Mouse (Mus musculus) urinary bladder, postnatal 36 days (tissue): Measurements from ENCODE around the gene Mlf1.

ENCODE experiments used
- DNase-seq, 2 experiments: peaks; one replicate each; pipeline ENCODE4 v3.0.0; 2022; ENCODE audit warnings: low spot score in 2 of 2, mixed read lengths in 1 of 2

Mlf1 gene

GRCm38 (mm10) chr3:67373872-67374271 lies at the start of gene Mlf1:
Gene Mlf1, plus strand, starts transcription at chr3:67374097.
- DNase-seq: peak; percentile 65 to 83

DNA sequence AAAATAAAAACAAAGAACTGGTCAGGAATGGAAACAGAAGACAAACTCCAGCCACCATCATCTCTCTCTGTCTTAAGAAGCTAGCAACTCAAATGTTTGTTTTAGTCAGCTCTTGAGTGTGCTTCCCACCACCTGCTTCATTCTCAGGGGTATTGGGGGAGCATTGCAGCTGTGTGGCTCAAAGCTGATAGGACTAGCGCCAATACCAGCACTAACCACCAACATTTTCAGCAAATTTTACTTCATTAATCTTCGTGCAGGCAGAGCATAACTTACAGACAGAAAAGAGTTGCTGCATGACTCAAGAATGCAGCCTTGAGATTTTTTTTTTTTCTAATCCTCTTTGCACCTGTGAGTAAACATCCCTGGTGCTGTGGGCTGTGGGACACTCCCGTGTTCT lies 34.3 kb upstream of the Mlf1 start:
- DNase-seq: no peak

GRCm38 (mm10) chr3:67340921-67341320 lies 33.0 kb upstream of the Mlf1 start:
- no peak for DNase-seq

GRCm38 (mm10) chr3:67343004-67343662 lies 30.8 kb upstream of the Mlf1 start:
- DNase-seq: no peak

DNA sequence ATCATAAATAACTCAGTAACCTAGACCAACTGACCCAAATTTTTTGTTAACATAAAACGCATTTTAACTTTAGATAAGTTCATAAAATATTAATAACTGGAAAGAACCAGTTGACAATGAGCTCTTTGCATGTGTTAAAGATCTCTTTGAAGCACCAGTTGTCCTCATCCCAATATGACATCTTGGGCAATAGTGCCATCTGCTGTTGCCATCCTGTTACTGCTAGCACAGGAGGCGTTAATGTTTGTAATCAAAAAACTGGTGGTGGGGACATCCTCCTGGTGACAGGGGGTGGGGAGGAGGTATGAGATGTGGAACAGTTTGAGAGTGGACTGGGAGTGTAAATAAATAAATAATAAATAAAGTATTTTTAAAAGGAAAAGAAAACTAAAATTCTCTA lies 29.3 kb upstream of the Mlf1 start:
- peak; percentile 10 to 13 for DNase-seq

DNA sequence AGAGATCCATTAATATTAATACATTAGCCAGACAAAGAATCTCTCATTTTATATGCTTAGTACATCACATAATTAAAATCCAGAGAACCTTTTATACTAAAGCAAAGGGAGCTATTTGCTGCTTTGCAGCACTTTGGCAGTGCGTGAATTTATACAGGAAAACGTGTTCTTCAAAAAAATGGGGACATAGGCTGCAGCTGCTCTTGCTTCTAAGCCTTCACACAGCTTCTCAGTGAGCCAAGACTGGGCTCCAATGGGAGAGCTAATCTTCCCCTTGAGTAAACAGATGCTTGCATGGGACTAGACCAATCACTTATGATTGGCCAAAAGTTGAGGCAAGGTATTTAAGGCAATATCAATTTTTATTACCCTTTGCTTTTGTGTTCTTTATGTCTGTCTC lies 27.2 kb upstream of the Mlf1 start:
- no peak for DNase-seq

GRCm38 (mm10) chr3:67351406-67352127 lies 22.3 kb upstream of the Mlf1 start:
- DNase-seq: no peak

GRCm38 (mm10) chr3:67352128-67352762 lies 21.7 kb upstream of the Mlf1 start:
- DNase-seq: peak; percentile 6 to 10

- no peak for DNase-seq
Observed at GRCm38 (mm10) chr3:67352763-67353149, 21.1 kb upstream of the Mlf1 start.

DNA sequence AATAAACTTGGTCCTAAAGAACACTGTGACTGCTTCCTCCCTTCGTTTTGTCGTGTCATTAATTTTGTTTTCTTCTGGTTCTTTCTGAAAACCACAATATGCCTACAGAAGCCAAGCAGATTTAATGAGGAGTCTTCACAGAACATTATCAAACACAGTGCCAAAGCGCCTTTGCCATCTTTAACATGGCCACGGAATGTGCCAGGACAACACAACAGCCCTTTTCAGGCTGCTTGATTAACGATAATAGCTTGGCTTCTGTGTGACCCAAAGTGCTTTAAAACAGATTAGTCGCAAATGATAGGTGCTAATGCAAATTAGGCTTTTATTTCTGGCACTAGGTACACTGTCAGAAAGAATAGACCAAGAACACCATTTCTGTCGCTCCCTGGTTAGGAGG lies 15.5 kb upstream of the Mlf1 start:
- no peak for DNase-seq

GRCm38 (mm10) chr3:67366087-67366892 lies 7.6 kb upstream of the Mlf1 start:
- DNase-seq: no peak

DNA sequence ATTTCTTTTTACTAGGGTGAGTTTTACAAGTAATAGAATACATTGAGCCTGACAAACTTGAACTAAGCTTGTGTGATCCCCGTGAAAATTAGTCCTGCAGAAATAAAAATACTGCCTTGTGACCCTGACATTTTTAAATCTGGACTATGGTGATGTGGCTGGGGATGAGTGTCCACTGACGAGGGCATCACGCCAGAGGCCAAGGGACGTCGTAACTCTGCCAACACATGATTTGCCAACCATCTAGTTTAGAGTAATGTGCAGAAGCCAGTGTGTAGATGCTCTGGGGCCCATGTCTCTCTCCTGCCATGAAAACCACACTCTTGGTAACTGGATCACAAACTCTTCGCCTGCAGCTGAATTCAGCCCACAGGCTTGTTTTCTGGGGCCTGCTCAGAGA lies 6.4 kb upstream of the Mlf1 start:
- DNase-seq: no peak

GRCm38 (mm10) chr3:67369407-67370079 lies 4.4 kb upstream of the Mlf1 start:
- no peak for DNase-seq

GRCm38 (mm10) chr3:67372194-67372593 lies 1.7 kb upstream of the Mlf1 start:
- DNase-seq: no peak

DNA sequence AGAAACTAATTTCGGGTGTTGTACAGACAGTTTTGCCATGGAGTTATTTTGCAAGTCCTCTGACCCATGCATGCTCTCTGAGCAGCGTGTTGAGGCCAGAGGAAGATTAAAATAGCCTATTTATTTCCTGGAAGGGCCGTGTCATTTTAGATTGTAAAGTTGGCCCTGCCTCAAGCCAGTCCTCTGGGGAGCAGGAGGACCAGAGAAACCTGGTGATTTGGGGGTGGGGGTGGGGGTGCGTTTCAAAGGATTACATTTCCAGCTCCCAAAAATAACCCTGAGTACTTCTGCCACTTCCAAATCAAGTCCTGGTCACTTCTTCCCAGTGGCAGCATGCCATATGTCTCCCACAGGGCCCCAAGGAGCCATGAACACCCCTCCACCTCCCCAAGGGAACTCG lies 1.1 kb upstream of the Mlf1 start:
- no peak for DNase-seq

- DNase-seq: no peak
Observed at GRCm38 (mm10) chr3:67374360-67374778, 472 bp downstream of the Mlf1 start.

GRCm38 (mm10) chr3:67375063-67375462 lies 1.2 kb downstream of the Mlf1 start, which contains the start of gene Gm17402:
Gene Gm17402, minus strand, starts transcription at chr3:67375163.
- no peak for DNase-seq

DNA sequence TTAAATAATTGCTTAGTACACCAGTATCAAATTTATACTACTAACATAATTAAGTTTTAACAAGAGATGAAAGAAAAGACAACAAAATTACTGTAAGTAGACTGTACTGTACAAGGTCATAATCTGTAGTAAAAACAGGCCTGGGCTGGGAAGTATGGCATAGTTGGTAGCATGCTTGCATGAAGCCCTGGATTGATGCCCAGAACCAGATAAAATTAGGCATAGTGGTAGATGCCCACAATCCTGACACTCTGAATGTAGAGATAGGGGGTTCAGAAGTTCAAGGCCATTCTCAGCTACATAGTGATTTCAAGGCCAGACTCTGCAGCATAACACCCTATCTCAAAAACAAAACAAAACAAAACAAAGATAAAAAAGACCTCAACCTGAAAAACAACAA lies 4.3 kb downstream of the Mlf1 start:
- DNase-seq: no peak

- no peak for DNase-seq
Observed at GRCm38 (mm10) chr3:67429338-67429998, 55.6 kb downstream of the Mlf1 start.

DNA sequence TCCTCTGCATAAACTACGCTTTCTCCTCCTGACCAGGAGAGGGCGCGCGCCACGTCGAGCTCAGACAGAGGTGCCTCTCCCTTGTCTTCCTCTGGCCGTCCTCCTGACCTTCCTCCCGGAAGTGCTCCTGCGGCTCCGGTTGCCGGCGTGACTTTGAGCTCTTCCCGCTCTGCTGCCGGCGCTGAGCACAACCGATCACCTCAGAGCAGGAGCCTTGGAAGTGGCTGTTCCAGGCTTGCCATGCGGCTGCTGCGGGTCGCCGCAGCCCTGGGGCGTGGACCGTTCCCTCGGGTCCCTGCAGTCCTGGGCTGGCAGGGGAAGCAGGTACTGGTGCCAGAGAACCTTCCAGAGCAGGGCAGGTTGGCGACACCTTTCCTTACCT lies 56.1 kb downstream of the Mlf1 start, which contains the start of gene Gfm1:
Gene Gfm1, plus strand, starts transcription at position 98 of the 382 bp plus-strand sequence.
- peak; percentile 81 to 87 for DNase-seq

GRCm38 (mm10) chr3:67434011-67434410 lies 60.1 kb downstream of the Mlf1 start:
- no peak for DNase-seq
